Mouse (Mus musculus) CD4-positive, CD25-positive, alpha-beta regulatory T cell, adult 9 weeks (primary cell): ENCODE data around the gene Vps35l. TPM values are rescaled to one million over a fixed set of nuclear protein-coding genes. Genes with fewer than 3 reads are reported as not detected.

Experiments used
- polyA plus RNA-seq: library from polyadenylated mRNA; unstranded; fragments of 100-300 nt; shearing (Covaris generic); gene quantifications from one replicate; pipeline ENCODE4 v1.2.1, GENCODE M21; 2017

The Vps35l gene
- polyA plus RNA-seq = 102 TPM

DNA sequence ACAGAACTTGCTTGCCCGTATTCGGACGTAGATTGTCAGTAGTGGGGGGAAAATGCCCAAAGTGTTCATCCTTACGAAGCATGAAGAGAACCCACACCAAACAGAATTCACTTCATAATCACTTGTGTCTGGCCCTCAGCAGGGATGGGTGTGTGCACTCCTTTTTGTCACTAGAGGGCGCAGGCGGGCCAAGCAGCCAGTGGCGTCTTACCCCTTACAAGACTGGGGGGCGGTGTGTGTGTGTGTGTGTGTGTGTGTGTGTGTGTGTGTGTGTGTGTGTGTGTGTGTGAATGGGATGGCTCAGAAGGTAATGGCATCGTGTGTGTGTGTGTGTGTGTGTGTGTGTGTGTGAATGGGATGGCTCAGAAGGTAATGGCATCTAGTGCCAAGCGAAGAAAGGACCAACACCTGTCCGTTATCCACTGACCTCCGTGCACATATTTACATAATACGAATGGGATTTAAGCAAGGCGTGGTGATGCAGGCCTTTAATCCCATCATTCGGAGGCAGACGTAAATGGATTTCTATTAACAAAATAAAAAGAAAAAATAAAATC lies at the start of gene Vps35l:
Gene Vps35l (plus strand): TSS at position 252 of the 557 bp plus-strand sequence.

GRCm38 (mm10) chr7:118705101-118705961 lies 34.7 kb upstream of the Vps35l start, which contains the start of gene Gde1:
Gene Gde1 (minus strand): TSS chr7:118705778.

DNA sequence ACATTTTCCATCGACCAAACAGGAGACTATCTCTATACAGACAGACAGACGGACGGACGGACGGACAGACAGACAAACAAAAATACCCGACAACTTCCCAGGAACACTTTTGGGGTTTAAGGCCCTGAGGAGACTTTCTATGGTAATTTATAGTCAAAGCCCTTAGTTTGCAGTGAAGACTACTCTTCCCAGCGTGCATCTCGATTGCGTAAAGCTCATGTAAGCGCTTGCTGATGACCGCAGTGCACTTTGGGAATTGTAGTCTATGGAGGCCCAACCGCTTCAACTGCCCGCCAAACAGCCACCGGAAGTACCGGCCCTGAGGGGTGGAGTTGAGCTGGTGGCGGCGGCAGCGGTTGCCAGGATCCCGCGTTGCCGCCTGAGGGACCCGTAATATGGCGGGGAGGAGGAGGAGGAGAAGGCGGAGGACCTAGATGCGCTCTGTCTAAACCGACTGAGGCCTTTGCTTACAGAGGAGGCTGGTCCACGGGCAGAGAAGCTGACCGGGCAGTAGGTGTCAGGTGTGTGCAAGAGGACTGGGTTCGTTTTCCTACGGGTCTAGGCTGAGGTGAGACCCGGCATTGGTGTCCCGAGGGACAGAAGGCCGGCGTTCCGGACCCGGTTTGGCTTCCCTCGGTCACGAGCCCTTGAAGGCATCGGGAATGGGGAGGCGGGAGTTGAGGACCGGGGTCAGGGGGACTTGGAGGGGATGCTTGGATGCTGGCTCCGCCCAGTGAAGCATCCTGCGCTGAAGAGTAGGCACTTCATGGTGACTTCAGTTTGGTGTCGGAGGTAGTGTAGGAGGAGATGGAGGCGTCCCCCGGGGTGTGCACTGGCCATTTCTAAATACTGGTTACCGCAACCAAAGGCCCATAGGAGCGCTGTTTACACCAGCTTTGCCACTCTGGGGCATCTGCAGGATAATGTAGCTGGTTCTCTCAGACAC lies 27.5 kb upstream of the Vps35l start, which contains the start of gene Ccp110:
Gene Ccp110 (plus strand): TSS at position 325 of the 946 bp plus-strand sequence.

DNA sequence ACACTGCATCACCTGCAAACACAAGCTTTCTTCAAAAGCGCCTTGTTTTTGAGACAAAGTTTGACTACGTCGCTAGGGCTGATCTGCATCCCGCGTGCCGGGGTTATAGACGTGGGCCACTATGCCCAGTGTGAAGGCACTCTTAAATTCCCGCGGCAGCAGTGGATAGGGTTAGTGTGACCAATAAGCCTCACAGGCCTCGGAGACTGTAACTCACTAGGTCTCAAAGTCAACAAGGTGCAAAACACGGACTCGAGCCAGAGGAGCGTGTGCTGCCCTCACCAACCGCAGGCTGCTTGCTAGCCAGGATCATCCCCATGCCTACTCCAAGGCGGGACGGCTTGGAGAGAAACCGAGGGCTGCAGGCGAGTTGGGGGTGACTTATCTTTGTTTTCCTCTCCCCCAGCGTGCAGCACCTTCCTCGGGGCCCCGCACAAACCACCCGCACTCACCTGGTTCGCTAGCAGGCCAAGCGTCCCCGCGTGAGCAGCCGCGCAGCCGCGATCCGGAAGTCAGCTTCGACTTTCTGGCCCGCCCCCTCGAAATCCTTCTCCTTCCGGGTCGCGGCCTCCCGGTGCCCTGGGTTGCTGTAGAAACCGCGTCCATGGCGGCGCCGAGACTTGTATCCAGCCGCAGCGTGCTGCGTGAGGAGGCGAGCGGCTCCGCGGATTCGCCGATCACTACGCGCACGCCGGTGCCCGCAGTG lies 115.3 kb downstream of the Vps35l start, which contains the start of gene Iqck:
Gene Iqck (plus strand): TSS at position 582 of the 706 bp plus-strand sequence.

GRCm38 (mm10) chr7:118855877-118856304 lies 115.9 kb downstream of the Vps35l start, which contains the start of gene Knop1:
Gene Knop1 (minus strand): TSS chr7:118856254.

Other genes with a start within 250 kb of the Vps35l start
- 0.32 TPM for gene Itpripl2, start 248.3 kb upstream of the Vps35l start, polyA plus RNA-seq
- 17.9 TPM for gene Coq7, start 206.9 kb upstream of the Vps35l start, polyA plus RNA-seq
- gene Tmc7, start 155.5 kb upstream of the Vps35l start, polyA plus RNA-seq = not detected
- gene Tmc5, start 142.9 kb upstream of the Vps35l start, polyA plus RNA-seq = not detected
- gene Gde1, start 34.4 kb upstream of the Vps35l start, polyA plus RNA-seq = 15.7 TPM
- gene Ccp110, start 27.7 kb upstream of the Vps35l start, polyA plus RNA-seq = 6.7 TPM
- gene Iqck, start 115.5 kb downstream of the Vps35l start, polyA plus RNA-seq = 0.62 TPM
- gene Knop1, start 116.0 kb downstream of the Vps35l start, polyA plus RNA-seq = 46.1 TPM